ENCODE assay signal across 9 mouse cellular contexts in genomic region chr6:127034760-127035159, GRCm38 (mm10). TPM values are rescaled to one million over a fixed set of nuclear protein-coding genes. Genes with fewer than 3 reads are reported as not detected.
DNase-seq lines count a peak whose midpoint lies in the region; ATAC-seq and TF ChIP-seq lines count a peak whose summit lies in the region.
"Had no signal": no experiment of that assay in that cellular context is flagged by ENCODE, and none has a peak within 500 bp of the region (broad histone marks: within the 10 kb centered on the region; RNA-seq: fewer than 3 reads in every experiment).

No protein-coding gene starts in this region.

- no peak overlapping the region for H3K27ac ChIP-seq in kidney, embryonic 16.5 days (ENCODE audit: low read length)
- no peak overlapping the region for H3K27ac ChIP-seq in forebrain, embryonic 15.5 days (replicated peaks)
- no peak overlapping the region for H3K27ac ChIP-seq in limb, embryonic 13.5 days

- H3K36me3 ChIP-seq in kidney, embryonic 16.5 days (ENCODE audit: insufficient read depth, low read length) = no peaks in the 10 kb centered on the region
- no peaks in the 10 kb centered on the region for H3K36me3 ChIP-seq in forebrain, embryonic 15.5 days
- no peaks in the 10 kb centered on the region for H3K36me3 ChIP-seq in limb, embryonic 13.5 days
- no peaks in the 10 kb centered on the region for H3K36me3 ChIP-seq in myocyte (ENCODE audit: control insufficient read depth, insufficient read depth)

- peaks cover 7% of the 10 kb centered on the region; the same call in 1 of the 2 replicates for H3K4me1 ChIP-seq in kidney, embryonic 16.5 days (ENCODE audit: insufficient read depth, low read length)
- no peaks in the 10 kb centered on the region for H3K4me1 ChIP-seq in forebrain, embryonic 15.5 days
- H3K4me1 ChIP-seq in limb, embryonic 13.5 days = peaks cover 6% of the 10 kb centered on the region; the same call in 1 of the 2 replicates

- no peaks in the 10 kb centered on the region for H3K79me2 ChIP-seq in myocyte (ENCODE audit: control insufficient read depth, insufficient read depth)

- no peak for TF ChIP-seq POLR2A in myocyte (IDR thresholded peaks at IDR 0.05; ENCODE audit: insufficient read length, low read depth)

- peak overlapping the region; percentile 34 for H3K4me3 ChIP-seq in kidney, embryonic 16.5 days (ENCODE audit: low read length)
- no peak overlapping the region for H3K4me3 ChIP-seq in forebrain, embryonic 15.5 days
- peak overlapping the region; percentile 27 for H3K4me3 ChIP-seq in limb, embryonic 13.5 days
- no peak overlapping the region for H3K4me3 ChIP-seq in myocyte
- H3K4me3 ChIP-seq: erythroblast, embryonic 14.5 days had no signal

- 32% methylated on average over 10 of the region's 10 CpGs for WGBS in kidney, embryonic 16.5 days
- WGBS in forebrain, embryonic 15.5 days = 41% methylated on average over 10 of the region's 10 CpGs
- WGBS in limb, embryonic 13.5 days = 39% methylated on average over 10 of the region's 10 CpGs

- peak overlapping the region; percentile 49 for H3K4me2 ChIP-seq in kidney, embryonic 16.5 days (replicated peaks; ENCODE audit: low read depth, low read length)
- peak overlapping the region; percentile 26 for H3K4me2 ChIP-seq in forebrain, embryonic 15.5 days (replicated peaks)
- H3K4me2 ChIP-seq in limb, embryonic 13.5 days (replicated peaks) = peak overlapping the region; percentile 44
- peak overlapping the region; percentile 52 for H3K4me2 ChIP-seq in myocyte (ENCODE audit: low read depth)

- no peak overlapping the region for H3K9ac ChIP-seq in kidney, embryonic 16.5 days (replicated peaks; ENCODE audit: low read length)
- no peak overlapping the region for H3K9ac ChIP-seq in forebrain, embryonic 15.5 days (replicated peaks)
- no peak overlapping the region for H3K9ac ChIP-seq in limb, embryonic 13.5 days

- no peaks in the 10 kb centered on the region for H3K27me3 ChIP-seq in kidney, embryonic 16.5 days (ENCODE audit: insufficient read depth, low read length)
- no peaks in the 10 kb centered on the region for H3K27me3 ChIP-seq in forebrain, embryonic 15.5 days
- H3K27me3 ChIP-seq in limb, embryonic 13.5 days = no peaks in the 10 kb centered on the region
- H3K27me3 ChIP-seq in myocyte (ENCODE audit: control insufficient read depth, insufficient read depth, insufficient read length) = no peaks in the 10 kb centered on the region

- no peak overlapping the region for H3ac ChIP-seq in myocyte (ENCODE audit: control insufficient read depth, insufficient read length)

- DNase-seq in kidney, adult 8-10 months = no peak
- peak; percentile 73 for DNase-seq in R1 (ENCODE audit: low read depth, low spot score)
- no peak for DNase-seq in spleen, postnatal 4 days (ENCODE audit: low spot score in 2 of 2)
- DNase-seq in layer of hippocampus, postnatal 10 days (ENCODE audit: low spot score in 2 of 2) = no peak

- H3K9me3 ChIP-seq in kidney, embryonic 16.5 days (ENCODE audit: low read length) = no peaks in the 10 kb centered on the region
- no peaks in the 10 kb centered on the region for H3K9me3 ChIP-seq in forebrain, embryonic 15.5 days
- H3K9me3 ChIP-seq in limb, embryonic 13.5 days = no peaks in the 10 kb centered on the region

- ATAC-seq in kidney, embryonic 16.5 days (ENCODE audit: low FRiP score, low TSS enrichment) = peak; percentile 65; the same call in 1 of the 2 replicates
- no peak for ATAC-seq in forebrain, embryonic 15.5 days (replicated peaks)
- ATAC-seq in limb, embryonic 13.5 days (ENCODE audit: low FRiP score, low read depth) = no peak

TF ChIP-seq in myocyte, 11 proteins besides CTCF, POLR2A, EP300 and RAD21:
- no peak for TF ChIP-seq SRF (IDR thresholded peaks at IDR 0.05; ENCODE audit: control insufficient read depth, insufficient read length, low read depth)
- TF ChIP-seq MYOD1 (IDR thresholded peaks at IDR 0.05; ENCODE audit: control insufficient read depth in 1 of 3, insufficient read length in 2 of 3, low read depth in 2 of 3) = no peak
- no peak for TF ChIP-seq USF1 (IDR thresholded peaks at IDR 0.05; ENCODE audit: low read depth)
- no peak for TF ChIP-seq CEBPB (IDR thresholded peaks at IDR 0.05; ENCODE audit: insufficient read depth, poor library complexity, severe bottlenecking)
- TF ChIP-seq TCF3 (IDR thresholded peaks at IDR 0.05; ENCODE audit: insufficient read length, low read depth) = no peak
- no peak for TF ChIP-seq MYOG (IDR thresholded peaks at IDR 0.05; ENCODE audit: control insufficient read depth in 1 of 3, insufficient read depth in 1 of 3, insufficient read length in 2 of 3, low read depth in 2 of 3)
- no peak for TF ChIP-seq TCF12 (IDR thresholded peaks at IDR 0.05; ENCODE audit: insufficient read depth, poor library complexity, severe bottlenecking)
- TF ChIP-seq MAX (IDR thresholded peaks at IDR 0.05; ENCODE audit: low read depth) = no peak
- no peak for TF ChIP-seq E2F4 (IDR thresholded peaks at IDR 0.05; ENCODE audit: insufficient read depth)
- TF ChIP-seq POLR2AphosphoS2 (IDR thresholded peaks at IDR 0.05; ENCODE audit: insufficient read length, low read depth) = no peak

RNA-seq across cellular contexts. Expression of gene Fgf6, which starts 19.4 kb away (rescaled TPM):
- 0.04 and 0.05 TPM in 2 replicates for polyA plus RNA-seq in kidney, embryonic 16.5 days (2015; fragmentation: Nextera tagmentation; extraction: Ambion mirVana)
- polyA plus RNA-seq in forebrain, embryonic 15.5 days (2015; fragmentation: Nextera tagmentation; extraction: Ambion mirVana) = not detected in 2 replicates
- 1.4 and 1.5 TPM in 2 replicates for polyA plus RNA-seq in limb, embryonic 13.5 days (2015; fragmentation: Nextera tagmentation; extraction: Ambion mirVana)
- not detected for polyA plus RNA-seq in myocyte (2012; fragmentation: generic; extraction: Trizol)
- not detected for total RNA-seq in layer of hippocampus, postnatal 10 days (2021)
- polyA plus RNA-seq: erythroblast, embryonic 14.5 days had no signal

RNA-seq across cellular contexts. Expression of gene Fgf23, which starts 37.9 kb away (rescaled TPM):
- not detected in 2 replicates for polyA plus RNA-seq in kidney, embryonic 16.5 days (2015; fragmentation: Nextera tagmentation; extraction: Ambion mirVana)
- 0.09 and 0.10 TPM in 2 replicates for polyA plus RNA-seq in forebrain, embryonic 15.5 days (2015; fragmentation: Nextera tagmentation; extraction: Ambion mirVana)
- 0.17 TPM in 1 of 2 replicates, not detected in the other for polyA plus RNA-seq in limb, embryonic 13.5 days (2015; fragmentation: Nextera tagmentation; extraction: Ambion mirVana)
- polyA plus RNA-seq in myocyte (2012; fragmentation: generic; extraction: Trizol) = not detected
- under 1 TPM; 0.25 to 0.85 TPM for total RNA-seq in layer of hippocampus, postnatal 10 days (2021)
- polyA plus RNA-seq: erythroblast, embryonic 14.5 days had no signal

Comparison
In these comparisons a context has a peak if more than half of its experiments do, and no peak if none do; other contexts are left out.
1. H3K4me3 ChIP-seq: peak in kidney, embryonic 16.5 days (single experiment) and limb, embryonic 13.5 days (single experiment); none in forebrain, embryonic 15.5 days (single experiment) and myocyte (single experiment).
2. Peak in every context shown above with its lines, with median percentiles within 50 percentile points of each other: H3K4me2 ChIP-seq.